Mouse (Mus musculus): ENCODE measurements at regions not wholly inside any gene's neighbourhood (a gene's known extent, or its start where the extent isn't known, plus 50 kb on each side); places are given as distances from the start of the nearest gene placed in this dataset.

GRCm38 (mm10) chr12:27037922-27038321 lies 304.5 kb downstream of the Sox11 start:
- Histone ChIP-seq H3K4me3 (replicated peaks in 1 of 3; ENCODE audit: low read depth in 2 of 3, low read length in 2 of 3, poor library complexity in 1 of 3) (no peak overlapping the region), H3K4me1 (ENCODE audit: control insufficient read depth in 1 of 2, insufficient read depth in 2 of 2) (no peaks in the 10 kb centered on the region), H3K36me3 (replicated peaks in 1 of 2; ENCODE audit: control insufficient read depth in 1 of 2, insufficient read depth in 1 of 2, low read length in 1 of 2) (no peaks in the 10 kb centered on the region), H3K27ac (ENCODE audit: insufficient read depth, low read depth) (no peak overlapping the region), H3K79me2 (replicated peaks; ENCODE audit: control insufficient read depth, extremely low read depth, insufficient read depth, poor library complexity, severe bottlenecking) (no peaks in the 10 kb centered on the region), H3K9me3 (replicated peaks; ENCODE audit: low read length) (peaks cover 59% of the 10 kb centered on the region), H3K9ac (ENCODE audit: insufficient read depth, low read depth) (no peak overlapping the region), H3K27me3 (replicated peaks) (no peaks in the 10 kb centered on the region), H3K4me2 (ENCODE audit: insufficient read depth, low read depth, poor library complexity, severe bottlenecking) (no peak overlapping the region)
- dilution Hi-C loops (cut with MboI; ENCODE audit: extremely low pct_ligation_motif_present, extremely low pct_unique_long_range_greater_than_20kb, low sequenced_read_pairs) = no loop called here
- in situ Hi-C loops (cut with MboI; ENCODE audit: low pct_ligation_motif_present, low pct_unique_long_range_greater_than_20kb, low sequenced_read_pairs) = no loop called here
- no peak for DNase-seq (ENCODE audit: extremely low read depth)
- TF ChIP-seq MEF2A (IDR thresholded peaks at IDR 0.05; ENCODE audit: borderline replicate concordance, low read depth, low read length) (no peak), MXI1 (IDR thresholded peaks at IDR 0.05; ENCODE audit: low read depth, low read length) (no peak), KAT2A (IDR thresholded peaks at IDR 0.05; ENCODE audit: insufficient replicate concordance, low read length) (no peak), BHLHE40 (IDR thresholded peaks at IDR 0.05; ENCODE audit: low read depth, low read length) (no peak), USF1 (IDR thresholded peaks at IDR 0.05; ENCODE audit: low read depth, low read length) (no peak), CHD2 (IDR thresholded peaks at IDR 0.05; ENCODE audit: low read length) (no peak), ZMIZ1 (IDR thresholded peaks at IDR 0.05; ENCODE audit: low read depth, low read length) (no peak), MAZ (IDR thresholded peaks at IDR 0.05; ENCODE audit: low read depth, low read length) (no peak), MAFK (IDR thresholded peaks at IDR 0.05; ENCODE audit: insufficient replicate concordance, low read length) (no peak), JUN (IDR thresholded peaks at IDR 0.05; ENCODE audit: insufficient read depth, low read depth, low read length) (no peak), ZKSCAN1 (IDR thresholded peaks at IDR 0.05; ENCODE audit: borderline replicate concordance, low read depth, low read length) (no peak)

- DNase-seq (ENCODE audit: extremely low read depth) = no peak
- Histone ChIP-seq H3K4me1 (ENCODE audit: control insufficient read depth in 1 of 2, insufficient read depth in 2 of 2) (no peaks in the 10 kb centered on the region), H3K36me3 (replicated peaks in 1 of 2; ENCODE audit: control insufficient read depth in 1 of 2, insufficient read depth in 1 of 2, low read length in 1 of 2) (no peaks in the 10 kb centered on the region), H3K9me3 (replicated peaks; ENCODE audit: low read length) (peaks cover 44% of the 10 kb centered on the region), H3K4me2 (ENCODE audit: insufficient read depth, low read depth, poor library complexity, severe bottlenecking) (no peak overlapping the region), H3K27ac (ENCODE audit: insufficient read depth, low read depth) (no peak overlapping the region), H3K9ac (ENCODE audit: insufficient read depth, low read depth) (no peak overlapping the region), H3K4me3 (replicated peaks in 1 of 3; ENCODE audit: low read depth in 2 of 3, low read length in 2 of 3, poor library complexity in 1 of 3) (no peak overlapping the region), H3K27me3 (replicated peaks) (no peaks in the 10 kb centered on the region), H3K79me2 (replicated peaks; ENCODE audit: control insufficient read depth, extremely low read depth, insufficient read depth, poor library complexity, severe bottlenecking) (no peaks in the 10 kb centered on the region)
- TF ChIP-seq MYC (IDR thresholded peaks at IDR 0.05; ENCODE audit: low read depth, low read length) (no peak), UBTF (IDR thresholded peaks at IDR 0.05; ENCODE audit: low read depth, low read length) (no peak), CHD1 (IDR thresholded peaks at IDR 0.05; ENCODE audit: low read depth, low read length) (no peak)
- in situ Hi-C loops (cut with MboI; ENCODE audit: low pct_ligation_motif_present, low pct_unique_long_range_greater_than_20kb, low sequenced_read_pairs) = no loop called here
- dilution Hi-C loops (cut with MboI; ENCODE audit: extremely low pct_ligation_motif_present, extremely low pct_unique_long_range_greater_than_20kb, low sequenced_read_pairs) = no loop called here
Measured at GRCm38 (mm10) chr12:27019751-27020150, 322.6 kb downstream of the Sox11 start.

GRCm38 (mm10) chr12:27018366-27018765 lies 324.0 kb downstream of the Sox11 start:
- in situ Hi-C loops (cut with MboI; ENCODE audit: low pct_ligation_motif_present, low pct_unique_long_range_greater_than_20kb, low sequenced_read_pairs) (no loop called here), dilution Hi-C loops (cut with MboI; ENCODE audit: extremely low pct_ligation_motif_present, extremely low pct_unique_long_range_greater_than_20kb, low sequenced_read_pairs) (no loop called here)
- Histone ChIP-seq H3K9ac (ENCODE audit: insufficient read depth, low read depth) (no peak overlapping the region), H3K4me3 (replicated peaks in 1 of 3; ENCODE audit: low read depth in 2 of 3, low read length in 2 of 3, poor library complexity in 1 of 3) (no peak overlapping the region), H3K27ac (ENCODE audit: insufficient read depth, low read depth) (no peak overlapping the region), H3K9me3 (replicated peaks; ENCODE audit: low read length) (peaks cover 41% of the 10 kb centered on the region), H3K79me2 (replicated peaks; ENCODE audit: control insufficient read depth, extremely low read depth, insufficient read depth, poor library complexity, severe bottlenecking) (no peaks in the 10 kb centered on the region), H3K4me2 (ENCODE audit: insufficient read depth, low read depth, poor library complexity, severe bottlenecking) (no peak overlapping the region), H3K36me3 (replicated peaks in 1 of 2; ENCODE audit: control insufficient read depth in 1 of 2, insufficient read depth in 1 of 2, low read length in 1 of 2) (no peaks in the 10 kb centered on the region), H3K27me3 (replicated peaks) (no peaks in the 10 kb centered on the region), H3K4me1 (ENCODE audit: control insufficient read depth in 1 of 2, insufficient read depth in 2 of 2) (no peaks in the 10 kb centered on the region)
- no peak for TF ChIP-seq ETS1 (conservative IDR thresholded peaks at IDR 0.05; ENCODE audit: low read depth, low read length)
- no peak for TF ChIP-seq RCOR1 (conservative IDR thresholded peaks at IDR 0.05; ENCODE audit: low read depth, low read length)
- TF ChIP-seq JUND (conservative IDR thresholded peaks at IDR 0.05; ENCODE audit: low read depth, low read length) = no peak
- no peak for TF ChIP-seq POLR2AphosphoS2 (IDR thresholded peaks at IDR 0.05; ENCODE audit: low read depth, low read length)
- TF ChIP-seq MEF2A (IDR thresholded peaks at IDR 0.05; ENCODE audit: borderline replicate concordance, low read depth, low read length) = no peak
- TF ChIP-seq USF1 (IDR thresholded peaks at IDR 0.05; ENCODE audit: low read depth, low read length) = no peak
- TF ChIP-seq SMC3 (IDR thresholded peaks at IDR 0.05; ENCODE audit: low read depth, low read length) = no peak
- TF ChIP-seq GABPA (IDR thresholded peaks at IDR 0.05; ENCODE audit: insufficient replicate concordance, low read depth, low read length) = no peak
- no peak for TF ChIP-seq MXI1 (IDR thresholded peaks at IDR 0.05; ENCODE audit: low read depth, low read length)
- TF ChIP-seq UBTF (IDR thresholded peaks at IDR 0.05; ENCODE audit: low read depth, low read length) = no peak
- no peak for TF ChIP-seq TBP (conservative IDR thresholded peaks at IDR 0.05; ENCODE audit: low read depth, low read length)
- no peak for TF ChIP-seq CTCF (conservative IDR thresholded peaks at IDR 0.05 in 1 of 2, IDR thresholded peaks at IDR 0.05 in 1 of 2; ENCODE audit: low read depth in 2 of 2, low read length in 2 of 2)
- no peak for TF ChIP-seq MAX (IDR thresholded peaks at IDR 0.05; ENCODE audit: low read length)
- no peak for TF ChIP-seq NRF1 (IDR thresholded peaks at IDR 0.05; ENCODE audit: low read depth, low read length)
- no peak for TF ChIP-seq MYC (IDR thresholded peaks at IDR 0.05; ENCODE audit: low read depth, low read length)
- no peak for TF ChIP-seq BHLHE40 (IDR thresholded peaks at IDR 0.05; ENCODE audit: low read depth, low read length)
- no peak for TF ChIP-seq SIN3A (IDR thresholded peaks at IDR 0.05; ENCODE audit: low read length)
- no peak for TF ChIP-seq ZKSCAN1 (IDR thresholded peaks at IDR 0.05; ENCODE audit: borderline replicate concordance, low read depth, low read length)
- DNase-seq (ENCODE audit: extremely low read depth) = no peak
